Mouse (Mus musculus) megakaryocyte, embryonic 14.5 days (primary cell): ENCODE measurements around the gene Vmn1r225. TPM values are rescaled to one million over a fixed set of nuclear protein-coding genes. Genes with fewer than 3 reads are reported as not detected.
"Not testable (repeated sequence)": the region's sequence is repeated elsewhere in the genome, so short reads cannot be mapped to it uniquely, and the experiment has no call there.

Source experiments
- H3K27me3 ChIP-seq: replicated peaks from 2 replicates; pipeline ENCODE3; 2012; ENCODE audit warnings: inconsistent platforms
- H3K36me3 ChIP-seq: replicated peaks from 2 replicates; pipeline ENCODE3; 2012; ENCODE audit warnings: low read length, inconsistent platforms, mixed read lengths
- H3K4me1 ChIP-seq: 2 replicates; pipeline ENCODE4 v1.6.1; 2012; ENCODE audit warnings: inconsistent platforms
- H3K4me3 ChIP-seq: replicated peaks from 2 replicates; pipeline ENCODE3; 2012; ENCODE audit warnings: moderate library complexity, mild to moderate bottlenecking, inconsistent platforms
- H3K9me3 ChIP-seq: 2 replicates; pipeline ENCODE4 v1.6.1; 2012; ENCODE audit warnings: inconsistent platforms
- FLI1 ChIP-seq: IDR thresholded peaks from 2 replicates; pipeline ENCODE4 v1.6.1; 2012; ENCODE audit warnings: low read length, inconsistent platforms, mixed read lengths
- GATA1 ChIP-seq: IDR thresholded peaks from 3 replicates; pipeline ENCODE4 v1.6.1; 2012; ENCODE audit warnings: mixed read lengths, low read length, inconsistent platforms, borderline replicate concordance
- polyA plus RNA-seq: library from polyadenylated mRNA; stranded (reverse); fragments of >175 nt; gene quantifications from 2 replicates; pipeline ENCODE4 v1.2.3, GENCODE M21; 2012; ENCODE audit warnings: low replicate concordance; ENCODE audit not compliant: insufficient read depth

The Vmn1r225 gene
- not detected in 2 replicates for polyA plus RNA-seq

- Histone ChIP-seq H3K27me3 (no peaks in the 10 kb centered on the region), H3K4me1 (no peaks in the 10 kb centered on the region), H3K4me3 (no peak within 1 kb of the TSS), H3K9me3 (no peaks in the 10 kb centered on the region), H3K36me3 (no peaks in the 10 kb centered on the region)
- TF ChIP-seq GATA1 = no peak
- no peak for TF ChIP-seq FLI1
These were observed at the start of gene Vmn1r225 for GRCm38 (mm10) chr17:20497858-20498257. Gene Vmn1r225, plus strand, starts transcription at chr17:20498158.

DNA sequence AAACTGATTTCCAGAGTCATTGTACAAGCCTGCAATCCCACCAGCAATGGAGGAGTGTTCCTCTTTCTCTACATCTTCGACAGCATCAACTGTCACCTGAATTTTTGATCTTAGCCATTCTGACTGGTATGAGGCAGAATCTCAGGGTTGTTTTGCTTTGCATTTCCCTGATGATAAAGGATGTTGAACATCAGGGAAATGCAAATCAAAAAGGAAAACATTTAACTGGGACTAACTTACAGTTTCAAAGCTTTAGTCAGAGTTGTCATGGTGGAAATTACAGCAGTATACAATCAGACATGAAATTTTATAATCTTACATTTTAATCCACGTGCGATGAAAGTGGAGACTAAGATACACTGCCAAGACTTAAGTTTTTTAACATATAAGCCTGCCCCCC, 24.6 kb upstream of the Vmn1r225 start:
- no peak for TF ChIP-seq GATA1
- no peak for TF ChIP-seq FLI1
- Histone ChIP-seq H3K4me3 (no peak overlapping the region), H3K36me3 (no peaks in the 10 kb centered on the region), H3K9me3 (no peaks in the 10 kb centered on the region), H3K27me3 (no peaks in the 10 kb centered on the region), H3K4me1 (no peaks in the 10 kb centered on the region)

- Histone ChIP-seq H3K27me3 (no peaks in the 10 kb centered on the region), H3K36me3 (no peaks in the 10 kb centered on the region), H3K4me3 (no peak within 1 kb of the TSS), H3K9me3 (no peaks in the 10 kb centered on the region), H3K4me1 (no peaks in the 10 kb centered on the region)
- no peak for TF ChIP-seq FLI1
- TF ChIP-seq GATA1 = no peak
These were observed 16.7 kb upstream of the Vmn1r225 start, which contains the start of gene Vmn2r108 for GRCm38 (mm10) chr17:20481231-20481630. Gene Vmn2r108, minus strand, starts transcription at chr17:20481331.

DNA sequence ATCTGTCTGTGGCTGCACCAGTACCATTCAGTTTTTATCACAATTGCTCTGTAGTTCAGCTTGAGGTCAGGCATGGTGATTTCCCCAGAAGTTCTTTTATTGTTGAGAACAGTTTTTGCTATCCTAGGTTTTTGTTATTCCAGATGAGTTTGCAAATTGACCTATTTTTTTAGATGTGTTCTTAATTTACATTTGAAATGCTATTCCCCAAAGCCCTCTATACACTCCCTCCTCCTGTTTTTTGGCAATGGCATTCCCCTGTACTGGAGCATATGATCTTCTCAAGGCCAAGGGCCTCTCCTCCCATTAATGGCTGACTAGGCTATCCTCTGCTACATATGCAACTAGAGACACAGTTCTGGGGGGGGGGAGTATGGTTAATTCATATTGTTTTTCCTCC, 10.3 kb downstream of the Vmn1r225 start:
- not testable (repeated sequence) for H3K36me3 ChIP-seq, H3K27me3 ChIP-seq, H3K9me3 ChIP-seq, H3K4me3 ChIP-seq, H3K4me1 ChIP-seq

Other genes with a start within 250 kb of the Vmn1r225 start
- gene Vmn2r106, start 212.6 kb upstream of the Vmn1r225 start, polyA plus RNA-seq = not detected in 2 replicates
- 0.16 TPM in 1 of 2 replicates, not detected in the other for gene Vmn2r107, start 152.9 kb upstream of the Vmn1r225 start, polyA plus RNA-seq
- not detected in 2 replicates for gene Vmn1r224, start 84.0 kb upstream of the Vmn1r225 start, polyA plus RNA-seq
- not detected in 2 replicates for gene Vmn2r108, start 16.8 kb upstream of the Vmn1r225 start, polyA plus RNA-seq
- not detected in 2 replicates for gene Vmn2r109, start 66.6 kb downstream of the Vmn1r225 start, polyA plus RNA-seq
- gene Vmn2r110, start 98.3 kb downstream of the Vmn1r225 start, polyA plus RNA-seq = 0.02 TPM in 1 of 2 replicates, not detected in the other
- gene Fpr-rs3, start 126.7 kb downstream of the Vmn1r225 start, polyA plus RNA-seq = not detected in 2 replicates
- gene Vmn1r226, start 184.7 kb downstream of the Vmn1r225 start, polyA plus RNA-seq = not detected in 2 replicates
- not detected in 2 replicates for gene Vmn1r227, start 231.7 kb downstream of the Vmn1r225 start, polyA plus RNA-seq